Mouse (Mus musculus): ENCODE data around the gene Anp32a. TPM values are rescaled to one million over a fixed set of nuclear protein-coding genes. Genes with fewer than 3 reads are reported as not detected.
A peak's percentile ranks its signal among the peaks of the same experiment; 100 is the strongest.

Gene Anp32a
- polyA plus RNA-seq, 1 experiment from 2014 or later, result 130 TPM

DNA sequence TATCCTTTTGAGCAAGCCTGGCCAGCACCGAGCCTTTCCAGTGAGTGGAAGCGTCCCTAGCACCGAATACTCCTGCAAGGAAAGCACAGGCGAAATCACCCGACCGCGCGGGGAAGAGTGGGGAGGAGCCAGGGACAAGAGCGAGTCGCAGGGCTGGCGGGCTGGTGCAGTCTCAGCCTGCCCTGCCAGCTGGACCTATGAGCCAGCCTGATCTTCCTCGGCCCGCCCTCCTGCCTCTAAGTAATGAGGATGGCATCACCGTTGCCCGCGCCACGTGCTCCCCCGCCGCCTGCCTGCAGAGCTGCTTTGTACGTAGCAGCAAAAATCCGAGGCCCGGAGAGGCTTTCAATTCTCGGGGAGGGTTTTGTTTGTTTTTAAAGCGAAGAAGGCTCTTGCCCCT, 22.5 kb downstream of the Anp32a start:
- H3K4me1 ChIP-seq (replicated peaks), result peaks cover 88% of the 10 kb centered on the region
- H3K27me3 ChIP-seq, result no peaks in the 10 kb centered on the region
- 0 out of 2 replicates have a peak, but pooled peaks cover 9% of the 10 kb centered on the region for H3K36me3 ChIP-seq
- H3K9me3 ChIP-seq, result no peaks in the 10 kb centered on the region
- H3K4me2 ChIP-seq, result peak overlapping the region; percentile 68
- H3K9ac ChIP-seq, result peak overlapping the region; percentile 77
- H3K4me3 ChIP-seq, result peak overlapping the region; percentile 33
- peak; percentile 95 for ATAC-seq (ENCODE audit: low read depth)
- peak overlapping the region; percentile 88 for H3K27ac ChIP-seq (replicated peaks)
- WGBS, result under 1% methylated on average over 24 of the region's 24 CpGs

- no peaks in the 10 kb centered on the region for H3K9me3 ChIP-seq
- H3K36me3 ChIP-seq, result 0 out of 2 replicates have a peak, but pooled peaks cover 3% of the 10 kb centered on the region
- WGBS, result 2% methylated on average over 6 of the region's 6 CpGs
- peak overlapping the region; percentile 77 for H3K9ac ChIP-seq
- ATAC-seq (ENCODE audit: low read depth), result no peak
- peak overlapping the region; percentile 68 for H3K4me2 ChIP-seq
- peak overlapping the region; percentile 33; the same call in 1 of the 2 replicates for H3K4me3 ChIP-seq
- H3K4me1 ChIP-seq (replicated peaks), result peaks cover 94% of the 10 kb centered on the region
- no peaks in the 10 kb centered on the region for H3K27me3 ChIP-seq
- peak overlapping the region; percentile 88 for H3K27ac ChIP-seq (replicated peaks)
These were observed 23.1 kb downstream of the Anp32a start for GRCm38 (mm10) chr9:62364216-62364615.

DNA sequence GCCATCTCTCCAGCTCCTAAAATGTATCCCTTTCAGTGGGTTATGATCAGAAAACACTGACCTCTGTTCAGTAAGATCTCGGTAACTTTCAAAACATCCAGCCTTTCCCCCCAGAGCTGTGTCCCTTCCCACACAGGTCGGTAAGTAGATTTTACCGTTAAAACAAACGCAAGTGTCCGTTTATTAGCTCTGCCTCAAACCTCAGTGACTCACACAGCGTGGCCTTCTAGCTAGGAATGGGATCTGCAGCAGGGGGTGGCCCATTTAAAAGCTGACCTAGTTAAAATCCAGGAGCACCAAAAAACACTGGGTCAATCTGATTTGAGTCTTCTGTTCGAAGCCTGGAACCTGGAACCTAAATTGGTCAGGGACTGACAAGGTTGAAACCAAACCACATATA, 23.7 kb downstream of the Anp32a start:
- no peak for ATAC-seq (ENCODE audit: low read depth)
- Histone ChIP-seq H3K4me3 (no peak overlapping the region), H3K36me3 (no peaks in the 10 kb centered on the region), H3K9ac (no peak overlapping the region), H3K4me2 (no peak overlapping the region; the same call in 1 of the 2 replicates), H3K27ac (replicated peaks) (no peak overlapping the region), H3K9me3 (no peaks in the 10 kb centered on the region), H3K4me1 (replicated peaks) (peaks cover 98% of the 10 kb centered on the region), H3K27me3 (no peaks in the 10 kb centered on the region)
- WGBS, result 54% methylated on average over 7 of the region's 7 CpGs

DNA sequence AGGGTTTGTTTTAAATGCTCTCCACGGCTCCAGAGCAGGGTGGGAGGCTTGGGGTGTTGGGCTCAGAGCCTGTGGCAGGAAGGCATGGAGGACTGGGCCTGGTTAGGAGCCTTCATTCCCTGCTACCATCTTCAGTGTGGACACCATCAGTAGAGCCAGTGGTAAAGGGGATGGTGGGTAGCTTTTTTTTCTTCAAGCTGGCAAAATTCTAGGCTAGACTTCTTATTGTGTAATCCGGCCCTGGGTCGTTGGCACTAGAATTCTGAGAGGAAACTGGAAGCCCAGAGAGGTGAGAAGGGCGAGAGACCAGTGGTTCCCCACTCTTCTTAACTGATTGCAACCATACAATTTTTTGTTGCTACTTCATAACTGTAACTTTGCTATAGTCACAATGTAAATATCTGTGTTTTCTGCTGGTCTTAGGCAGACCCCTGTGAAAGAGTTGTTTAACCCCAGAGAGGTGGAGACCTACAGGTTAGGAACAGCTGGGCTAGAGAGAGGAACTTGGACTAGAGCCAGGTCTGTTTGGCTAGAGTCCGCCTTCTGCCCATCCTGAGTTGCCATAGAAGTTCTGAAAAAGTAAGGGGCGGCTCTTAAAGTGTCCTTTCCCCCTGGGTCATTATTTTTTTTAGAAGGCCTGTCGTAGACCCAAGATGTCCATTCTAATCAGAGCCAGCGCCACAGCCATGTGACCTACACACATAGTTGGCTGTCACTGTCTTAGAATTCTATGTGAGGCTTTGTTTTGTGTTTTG, 24.4 kb downstream of the Anp32a start:
- H3K4me2 ChIP-seq, result no peak overlapping the region
- H3K9ac ChIP-seq, result no peak overlapping the region
- WGBS, result 64% methylated on average over 8 of the region's 8 CpGs
- no peaks in the 10 kb centered on the region for H3K27me3 ChIP-seq
- peaks cover 99% of the 10 kb centered on the region for H3K4me1 ChIP-seq (replicated peaks)
- no peak for ATAC-seq (ENCODE audit: low read depth)
- H3K4me3 ChIP-seq, result no peak overlapping the region
- peak overlapping the region; percentile 38; the same call in 1 of the 2 replicates for H3K27ac ChIP-seq (replicated peaks)
- H3K36me3 ChIP-seq, result no peaks in the 10 kb centered on the region
- no peaks in the 10 kb centered on the region for H3K9me3 ChIP-seq

DNA sequence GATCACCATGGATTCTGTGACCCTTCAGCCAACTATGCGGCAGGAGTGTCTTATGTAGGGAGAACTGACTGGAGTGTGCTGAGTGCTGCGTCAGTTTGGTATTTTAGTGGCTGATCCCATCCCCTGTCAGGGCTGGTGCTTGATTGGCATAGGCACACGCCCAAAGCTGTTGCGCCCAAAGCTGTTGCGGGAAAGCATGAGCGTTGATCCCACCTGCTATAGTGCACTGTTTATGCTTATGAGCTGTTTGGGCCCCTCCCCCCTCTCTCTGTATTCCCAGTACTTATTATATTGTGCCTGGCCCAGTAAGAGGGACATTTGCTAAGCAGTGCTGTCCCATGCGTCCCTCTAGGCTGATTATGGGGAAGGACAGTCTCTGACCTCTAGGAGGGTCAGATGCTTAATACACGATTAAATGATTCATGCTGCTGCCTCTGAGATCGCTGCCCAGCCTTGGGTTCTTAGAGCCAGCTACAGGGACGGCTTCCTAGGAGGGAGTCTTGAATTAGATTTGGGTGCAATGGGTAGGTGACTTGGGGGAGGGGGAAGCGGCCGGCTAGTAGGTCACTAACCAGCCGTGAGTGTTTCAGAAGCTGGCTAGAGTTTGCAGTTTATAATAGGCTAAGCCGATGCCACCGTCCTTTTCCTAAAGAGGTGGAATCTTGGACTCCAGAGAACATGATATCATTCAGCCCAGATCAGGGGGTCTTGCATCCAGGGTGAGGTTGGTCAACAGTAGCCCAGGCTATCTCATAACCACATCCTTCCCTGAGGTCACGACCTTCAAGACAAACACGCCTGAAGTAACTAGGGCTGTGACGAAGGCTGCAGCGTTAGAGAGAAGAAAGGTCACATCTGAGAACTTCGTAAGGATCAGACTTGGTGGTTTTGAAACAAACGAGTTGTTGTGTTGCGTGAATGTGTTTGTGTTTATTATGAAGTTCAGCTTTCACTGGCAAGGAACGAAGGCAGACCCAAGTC, 25.7 kb downstream of the Anp32a start:
- Histone ChIP-seq H3K4me1 (replicated peaks) (peaks cover 96% of the 10 kb centered on the region), H3K9ac (0 out of 2 replicates have a peak overlapping the region, but pooled peaks have one; percentile 22), H3K4me2 (no peak overlapping the region), H3K27ac (replicated peaks) (peak overlapping the region; percentile 56), H3K36me3 (no peaks in the 10 kb centered on the region), H3K9me3 (no peaks in the 10 kb centered on the region), H3K27me3 (no peaks in the 10 kb centered on the region), H3K4me3 (no peak overlapping the region)
- 53% methylated on average over 23 of the region's 23 CpGs for WGBS
- ATAC-seq (ENCODE audit: low read depth), result no peak

GRCm38 (mm10) chr9:62367510-62368071, 26.5 kb downstream of the Anp32a start:
- no peaks in the 10 kb centered on the region for H3K36me3 ChIP-seq
- no peak overlapping the region for H3K4me3 ChIP-seq
- H3K9me3 ChIP-seq, result no peaks in the 10 kb centered on the region
- H3K9ac ChIP-seq, result 0 out of 2 replicates have a peak overlapping the region, but pooled peaks have one; percentile 22
- no peak overlapping the region for H3K4me2 ChIP-seq
- 62% methylated on average over 10 of the region's 10 CpGs for WGBS
- peaks cover 96% of the 10 kb centered on the region for H3K4me1 ChIP-seq (replicated peaks)
- peak overlapping the region; percentile 56 for H3K27ac ChIP-seq (replicated peaks)
- H3K27me3 ChIP-seq, result no peaks in the 10 kb centered on the region
- no peak for ATAC-seq (ENCODE audit: low read depth)

DNA sequence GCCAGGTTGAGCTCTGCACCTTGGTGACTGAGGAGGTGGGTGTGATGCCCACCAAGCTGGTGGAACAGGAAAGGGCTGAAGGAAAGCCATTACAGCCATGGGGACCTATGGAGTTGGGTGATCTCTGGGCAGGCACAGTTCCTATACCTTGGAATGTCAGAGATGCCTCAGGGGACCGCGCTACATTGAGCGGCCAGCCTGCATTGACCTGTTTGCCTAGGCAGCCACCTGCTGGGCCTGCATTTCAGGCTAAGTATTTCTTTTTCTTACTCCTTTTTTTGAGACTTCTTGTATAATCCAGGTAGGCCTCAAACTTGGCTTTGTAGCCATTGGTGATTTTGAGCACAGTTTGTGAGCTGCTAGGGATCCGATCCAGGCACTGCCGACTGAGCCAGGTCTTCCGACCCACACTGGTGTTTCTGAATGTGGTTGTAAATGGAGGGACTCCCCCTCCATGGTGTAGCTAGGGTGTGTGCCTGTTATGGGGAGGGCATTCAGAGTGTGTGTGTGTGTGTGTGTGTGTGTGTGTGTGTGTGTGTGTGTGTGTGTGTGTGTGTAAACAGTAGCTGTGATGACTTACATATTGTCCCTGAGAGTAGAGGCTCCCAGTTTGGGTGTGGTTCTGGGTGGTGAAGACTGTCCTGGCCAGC, 27.3 kb downstream of the Anp32a start:
- no peak overlapping the region for H3K9ac ChIP-seq
- no peak for ATAC-seq (ENCODE audit: low read depth)
- H3K36me3 ChIP-seq, result peaks cover 7% of the 10 kb centered on the region
- peaks cover 96% of the 10 kb centered on the region for H3K4me1 ChIP-seq (replicated peaks)
- WGBS, result 85% methylated on average over 6 of the region's 6 CpGs
- no peak overlapping the region for H3K27ac ChIP-seq (replicated peaks)
- H3K27me3 ChIP-seq, result no peaks in the 10 kb centered on the region
- no peak overlapping the region for H3K4me3 ChIP-seq
- H3K9me3 ChIP-seq, result no peaks in the 10 kb centered on the region
- H3K4me2 ChIP-seq, result no peak overlapping the region

- H3K27ac ChIP-seq (replicated peaks), result no peak overlapping the region
- no peak overlapping the region for H3K4me2 ChIP-seq
- no peak for ATAC-seq (ENCODE audit: low read depth)
- no peak overlapping the region for H3K9ac ChIP-seq
- 76% methylated on average over 6 of the region's 6 CpGs for WGBS
- H3K27me3 ChIP-seq, result no peaks in the 10 kb centered on the region
- H3K4me1 ChIP-seq (replicated peaks), result peaks cover 94% of the 10 kb centered on the region
- H3K9me3 ChIP-seq, result no peaks in the 10 kb centered on the region
- no peak overlapping the region for H3K4me3 ChIP-seq
- peaks cover 15% of the 10 kb centered on the region for H3K36me3 ChIP-seq
These were observed 28.1 kb downstream of the Anp32a start for GRCm38 (mm10) chr9:62369172-62369571.

GRCm38 (mm10) chr9:62370186-62370585, 29.1 kb downstream of the Anp32a start:
- no peak overlapping the region for H3K4me3 ChIP-seq
- no peaks in the 10 kb centered on the region for H3K9me3 ChIP-seq
- WGBS, result 84% methylated on average over 9 of the region's 9 CpGs
- H3K4me1 ChIP-seq (replicated peaks), result peaks cover 84% of the 10 kb centered on the region
- H3K27ac ChIP-seq (replicated peaks), result no peak overlapping the region
- H3K4me2 ChIP-seq, result no peak overlapping the region
- H3K27me3 ChIP-seq, result no peaks in the 10 kb centered on the region
- peaks cover 24% of the 10 kb centered on the region for H3K36me3 ChIP-seq
- no peak overlapping the region for H3K9ac ChIP-seq
- ATAC-seq (ENCODE audit: low read depth), result no peak

DNA sequence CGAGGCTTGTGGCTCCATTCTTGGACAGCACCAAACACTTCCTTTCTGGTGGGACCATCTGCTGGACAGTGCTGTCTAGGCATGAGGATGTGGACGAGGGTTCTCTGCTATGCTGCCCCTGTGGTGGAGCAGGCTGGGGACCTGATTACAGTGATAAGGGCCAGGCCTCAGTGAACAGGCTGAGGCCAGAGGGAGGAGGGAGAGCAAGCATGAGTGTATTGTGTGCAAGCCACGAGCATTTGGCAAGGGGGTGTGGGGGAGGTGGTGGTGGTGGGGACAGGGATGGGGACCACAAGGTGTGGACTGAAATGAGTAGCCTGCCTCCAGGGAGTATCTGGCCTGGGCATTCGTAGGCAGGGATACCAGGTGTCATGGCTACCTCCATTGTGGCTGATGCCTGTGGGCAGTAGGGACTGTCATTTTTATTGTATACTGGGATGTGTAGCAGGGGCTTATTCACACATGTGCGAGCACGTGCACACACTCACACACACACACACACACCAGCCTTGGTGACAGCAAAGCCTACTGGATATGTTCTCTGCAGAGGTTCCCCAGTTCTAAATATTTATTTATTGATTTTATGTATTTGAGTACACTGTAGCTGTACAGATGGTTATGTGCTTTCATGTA, 29.7 kb downstream of the Anp32a start:
- Histone ChIP-seq H3K27me3 (no peaks in the 10 kb centered on the region), H3K36me3 (peaks cover 29% of the 10 kb centered on the region), H3K27ac (replicated peaks) (no peak overlapping the region), H3K4me1 (replicated peaks) (peaks cover 78% of the 10 kb centered on the region), H3K9me3 (no peaks in the 10 kb centered on the region), H3K9ac (no peak overlapping the region), H3K4me3 (no peak overlapping the region), H3K4me2 (no peak overlapping the region)
- ATAC-seq (ENCODE audit: low read depth), result no peak
- WGBS, result 58% methylated on average over 6 of the region's 6 CpGs
